Mouse (Mus musculus) embryonic facial prominence, embryonic 14.5 days (tissue): ENCODE data around the gene Psmd14. TPM values are rescaled to one million over a fixed set of nuclear protein-coding genes. Genes with fewer than 3 reads are reported as not detected.

ENCODE experiments used
- ATAC-seq: fragments of 200-750 bp; cut with Nextera tagmentation; 2 replicates; pipeline ENCODE4 v1.8.0; 2017; ENCODE audit warnings: low read depth, moderate number of reproducible peaks, moderate TSS enrichment
- DNase-seq: peaks from one replicate; pipeline ENCODE4 v3.0.0-alpha.2; 2015; ENCODE audit warnings: low spot score
- H3K27ac ChIP-seq: fragments of 300-500 bp; sonication (generic); replicated peaks from 2 replicates; pipeline ENCODE4 v1.5.1; 2014; ENCODE audit warnings: low read depth, mild to moderate bottlenecking, low read length, moderate library complexity
- H3K27me3 ChIP-seq: fragments of 300-500 bp; sonication (generic); replicated peaks from 2 replicates; pipeline ENCODE4 v1.6.1; 2014; ENCODE audit warnings: low read length; ENCODE audit not compliant: control insufficient read depth, insufficient read depth
- H3K36me3 ChIP-seq: fragments of 300-500 bp; sonication (generic); 2 replicates; pipeline ENCODE4 v1.6.1; 2014; ENCODE audit warnings: low read length, mixed read lengths; ENCODE audit not compliant: control insufficient read depth, insufficient read depth
- H3K4me1 ChIP-seq: fragments of 300-500 bp; sonication (generic); 2 replicates; pipeline ENCODE4 v1.6.1; 2014; ENCODE audit warnings: antibody characterized with exemption, low read length; ENCODE audit not compliant: control insufficient read depth, insufficient read depth
- H3K4me2 ChIP-seq: fragments of 300-500 bp; sonication (generic); 2 replicates; pipeline ENCODE4 v1.6.1; 2014; ENCODE audit warnings: low read depth, mild to moderate bottlenecking, low read length, moderate library complexity, mixed read lengths
- H3K4me3 ChIP-seq: fragments of 300-500 bp; sonication (generic); 2 replicates; pipeline ENCODE4 v1.5.1; 2014; ENCODE audit warnings: low read depth, mild to moderate bottlenecking, low read length
- H3K9ac ChIP-seq: fragments of 300-500 bp; sonication (generic); 2 replicates; pipeline ENCODE4 v1.6.1; 2014; ENCODE audit warnings: low read depth, mild to moderate bottlenecking, low read length, moderate library complexity, mixed read lengths
- H3K9me3 ChIP-seq: fragments of 300-500 bp; sonication (generic); 2 replicates; pipeline ENCODE4 v1.6.1; 2016; ENCODE audit warnings: low read length; ENCODE audit not compliant: control insufficient read depth
- WGBS: fragments of 180-500 bp; shearing (Covaris S2); extraction: QIAGEN DNeasy Blood & Tissue Kit; methylation state at CpG from one replicate; pipeline ENCODE4 v1.1.7; 2014; 5-methylcytosine and 5-hydroxymethylcytosine counted together
- polyA plus RNA-seq: library from polyadenylated mRNA; unstranded; fragments of >200 nt; fragmentation: Nextera tagmentation; extraction: Ambion mirVana; gene quantifications from 2 replicates; pipeline ENCODE4 v1.2.1, GENCODE M21; 2014

Psmd14 gene
- polyA plus RNA-seq, 1 experiment from 2014 or later, result 167 TPM

DNA sequence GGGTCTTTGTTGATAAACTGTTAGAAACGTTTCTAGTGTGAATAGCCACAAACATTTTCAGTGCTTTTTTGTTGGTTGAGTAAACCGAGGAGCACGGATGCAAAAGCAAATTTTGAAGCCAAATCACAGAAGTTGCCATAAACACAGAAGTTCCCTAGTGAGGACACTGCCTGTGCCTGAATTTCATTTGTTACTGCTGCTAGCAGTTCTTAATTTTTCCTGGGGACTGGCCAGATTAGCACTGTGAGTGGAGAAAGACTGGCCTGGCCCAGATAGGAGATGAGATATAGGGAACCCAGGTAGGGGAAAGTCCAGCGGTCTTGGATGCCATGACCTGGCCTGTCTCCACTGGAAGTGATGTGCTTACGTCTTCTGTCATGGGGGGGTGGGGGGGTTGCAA, 83.5 kb downstream of the Psmd14 start:
- Histone ChIP-seq H3K4me3 (no peak overlapping the region), H3K36me3 (no peaks in the 10 kb centered on the region), H3K9me3 (no peaks in the 10 kb centered on the region), H3K9ac (no peak overlapping the region), H3K4me1 (no peaks in the 10 kb centered on the region), H3K4me2 (no peak overlapping the region), H3K27ac (no peak overlapping the region), H3K27me3 (no peaks in the 10 kb centered on the region)
- ATAC-seq (no peak), DNase-seq (no peak)
- WGBS, result 79% methylated on average over 5 of the region's 5 CpGs

DNA sequence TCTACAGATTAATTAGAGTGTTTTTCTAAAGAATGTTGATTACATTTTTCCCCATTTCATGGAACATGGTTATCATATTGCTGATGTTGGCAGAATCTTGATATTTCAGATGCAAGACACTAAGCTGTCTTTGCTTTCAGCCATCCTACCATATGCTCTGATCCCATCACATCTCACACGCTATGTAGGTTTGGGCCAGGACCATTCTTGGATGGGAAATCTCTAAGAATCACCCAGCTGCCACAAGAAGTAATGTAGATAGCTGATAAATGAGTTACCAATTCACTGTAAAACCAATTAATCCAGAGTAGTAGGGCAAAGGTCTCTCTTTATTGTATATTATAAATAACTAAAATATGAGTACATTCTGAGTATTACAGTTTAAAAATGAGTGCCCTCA, 86.6 kb downstream of the Psmd14 start:
- H3K4me3 ChIP-seq, result no peak overlapping the region
- ATAC-seq, result no peak
- no peak overlapping the region for H3K4me2 ChIP-seq
- no peaks in the 10 kb centered on the region for H3K4me1 ChIP-seq
- H3K27ac ChIP-seq, result no peak overlapping the region
- H3K36me3 ChIP-seq, result no peaks in the 10 kb centered on the region
- DNase-seq, result no peak
- WGBS, result 93% methylated on average over 1 of the region's 1 CpGs
- peaks cover 22% of the 10 kb centered on the region for H3K27me3 ChIP-seq
- H3K9ac ChIP-seq, result no peak overlapping the region
- no peaks in the 10 kb centered on the region for H3K9me3 ChIP-seq

DNA sequence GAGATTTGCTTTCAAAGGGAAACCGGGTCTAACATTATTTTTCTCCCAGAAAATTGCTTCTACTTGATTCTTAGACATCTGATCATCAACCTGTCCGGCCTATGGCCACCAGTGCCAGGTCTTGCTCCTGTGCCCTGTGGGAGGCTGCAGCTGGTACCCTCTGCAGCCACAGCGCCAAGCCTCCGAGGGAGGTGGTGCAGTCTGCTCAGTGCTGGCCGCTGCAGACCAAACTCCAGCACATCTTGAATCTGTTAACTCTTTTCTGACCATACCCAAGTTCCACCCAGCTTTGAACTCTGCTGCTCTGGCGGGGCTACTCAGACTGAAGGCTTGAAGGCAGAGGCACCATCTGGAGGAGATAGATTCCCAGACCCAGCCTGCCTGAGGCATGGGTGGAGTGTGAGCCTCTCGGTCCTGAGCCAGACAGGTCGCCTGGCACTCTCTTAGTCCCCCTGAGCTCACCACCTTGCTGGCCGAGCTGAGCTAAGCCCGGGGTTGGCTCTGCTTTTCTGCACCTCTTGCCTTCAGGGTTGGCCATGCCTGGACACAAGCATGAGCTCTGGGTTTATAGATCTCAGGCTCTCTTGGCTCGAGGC, 91.3 kb downstream of the Psmd14 start, which contains the start of gene Tbr1:
Gene Tbr1, plus strand, starts transcription at position 275 of the 596 bp plus-strand sequence.
- Histone ChIP-seq H3K36me3 (no peaks in the 10 kb centered on the region), H3K4me3 (peak within 1 kb of the TSS; percentile 4; the same call in 1 of the 2 replicates), H3K27me3 (peaks cover 61% of the 10 kb centered on the region), H3K9me3 (no peaks in the 10 kb centered on the region), H3K4me1 (peaks cover 6% of the 10 kb centered on the region; the same call in 1 of the 2 replicates), H3K9ac (no peak within 1 kb of the TSS), H3K27ac (no peak within 1 kb of the TSS), H3K4me2 (peak within 1 kb of the TSS; percentile 20; the same call in 1 of the 2 replicates)
- peak; percentile 54; the same call in 1 of the 2 replicates for ATAC-seq
- DNase-seq, result peak; percentile 3
- WGBS, result 6% methylated on average over 11 of the region's 11 CpGs

DNA sequence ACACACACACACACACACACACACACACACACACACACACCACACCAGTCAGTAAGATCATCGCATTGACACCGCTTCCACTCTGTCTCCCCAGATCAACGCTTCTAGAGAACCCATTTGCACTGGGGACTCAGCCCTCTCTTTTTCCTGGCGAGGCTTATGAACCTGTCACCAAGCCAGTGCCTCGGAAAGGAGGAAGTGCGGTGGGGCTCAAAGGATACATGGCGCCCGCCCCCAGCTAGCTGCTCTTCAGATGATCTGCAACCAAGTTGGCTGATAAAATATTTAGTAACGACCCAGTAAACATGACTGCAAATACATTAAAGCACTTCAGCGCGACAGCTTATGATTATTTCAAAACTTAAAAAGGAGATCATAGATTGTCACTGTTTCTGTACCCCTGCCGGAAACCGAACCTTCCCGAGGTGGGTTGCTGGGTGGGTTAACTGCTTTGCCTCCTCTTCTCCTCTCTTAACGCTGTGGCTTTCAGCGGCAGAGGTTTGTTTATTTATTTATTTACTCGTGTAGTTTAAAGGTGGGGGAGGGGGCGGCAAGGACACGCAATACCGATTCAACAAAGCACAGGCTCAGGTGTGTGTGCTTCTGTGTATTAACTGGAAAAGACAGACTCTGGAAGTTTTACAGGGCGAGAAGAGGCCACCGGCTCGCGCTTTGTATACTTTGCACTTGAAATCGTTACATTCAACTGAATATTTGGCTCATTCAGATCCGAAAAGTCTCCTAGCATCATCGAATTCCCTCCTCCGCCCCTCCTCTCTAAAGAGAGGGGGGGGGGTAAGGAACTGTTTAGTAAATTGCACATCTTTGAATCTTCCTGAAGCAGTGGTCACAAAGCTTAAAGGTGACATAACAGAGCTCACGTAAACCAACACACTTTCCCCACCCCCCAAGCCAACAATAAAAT, 92.2 kb downstream of the Psmd14 start:
- peaks cover 68% of the 10 kb centered on the region for H3K27me3 ChIP-seq
- H3K27ac ChIP-seq, result no peak overlapping the region
- peak overlapping the region; percentile 4; the same call in 1 of the 2 replicates for H3K4me3 ChIP-seq
- no peaks in the 10 kb centered on the region for H3K36me3 ChIP-seq
- no peak overlapping the region for H3K9ac ChIP-seq
- peaks cover 6% of the 10 kb centered on the region; the same call in 1 of the 2 replicates for H3K4me1 ChIP-seq
- ATAC-seq, result no peak
- 2% methylated on average over 29 of the region's 29 CpGs for WGBS
- peak overlapping the region; percentile 20; the same call in 1 of the 2 replicates for H3K4me2 ChIP-seq
- no peaks in the 10 kb centered on the region for H3K9me3 ChIP-seq
- DNase-seq, result peak; percentile 13

DNA sequence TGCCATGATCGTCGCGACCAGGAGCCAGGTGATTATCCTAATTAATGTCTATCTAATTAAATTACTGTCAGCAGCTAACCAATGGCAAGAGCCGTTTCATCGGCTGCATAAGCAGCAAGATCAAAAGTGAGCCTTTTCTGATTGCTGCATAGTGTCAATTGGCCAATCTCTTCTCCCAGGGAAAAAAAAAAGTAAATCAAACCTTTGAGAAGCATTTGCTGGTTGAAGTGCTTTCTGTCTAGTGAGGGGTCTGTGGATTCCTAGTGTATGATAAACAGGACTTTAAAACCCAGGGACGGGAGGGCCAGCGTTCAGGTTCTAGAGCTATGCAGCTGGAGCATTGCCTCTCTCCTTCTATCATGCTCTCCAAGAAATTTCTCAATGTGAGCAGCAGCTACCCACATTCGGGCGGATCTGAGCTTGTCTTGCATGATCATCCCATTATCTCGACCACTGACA, 92.9 kb downstream of the Psmd14 start:
- no peak for ATAC-seq
- no peaks in the 10 kb centered on the region for H3K36me3 ChIP-seq
- peak; percentile 13 for DNase-seq
- no peaks in the 10 kb centered on the region for H3K9me3 ChIP-seq
- H3K4me3 ChIP-seq, result no peak overlapping the region
- 2% methylated on average over 10 of the region's 10 CpGs for WGBS
- H3K4me1 ChIP-seq, result peaks cover 6% of the 10 kb centered on the region; the same call in 1 of the 2 replicates
- no peak overlapping the region for H3K27ac ChIP-seq
- H3K4me2 ChIP-seq, result no peak overlapping the region
- H3K9ac ChIP-seq, result no peak overlapping the region
- peaks cover 75% of the 10 kb centered on the region for H3K27me3 ChIP-seq

DNA sequence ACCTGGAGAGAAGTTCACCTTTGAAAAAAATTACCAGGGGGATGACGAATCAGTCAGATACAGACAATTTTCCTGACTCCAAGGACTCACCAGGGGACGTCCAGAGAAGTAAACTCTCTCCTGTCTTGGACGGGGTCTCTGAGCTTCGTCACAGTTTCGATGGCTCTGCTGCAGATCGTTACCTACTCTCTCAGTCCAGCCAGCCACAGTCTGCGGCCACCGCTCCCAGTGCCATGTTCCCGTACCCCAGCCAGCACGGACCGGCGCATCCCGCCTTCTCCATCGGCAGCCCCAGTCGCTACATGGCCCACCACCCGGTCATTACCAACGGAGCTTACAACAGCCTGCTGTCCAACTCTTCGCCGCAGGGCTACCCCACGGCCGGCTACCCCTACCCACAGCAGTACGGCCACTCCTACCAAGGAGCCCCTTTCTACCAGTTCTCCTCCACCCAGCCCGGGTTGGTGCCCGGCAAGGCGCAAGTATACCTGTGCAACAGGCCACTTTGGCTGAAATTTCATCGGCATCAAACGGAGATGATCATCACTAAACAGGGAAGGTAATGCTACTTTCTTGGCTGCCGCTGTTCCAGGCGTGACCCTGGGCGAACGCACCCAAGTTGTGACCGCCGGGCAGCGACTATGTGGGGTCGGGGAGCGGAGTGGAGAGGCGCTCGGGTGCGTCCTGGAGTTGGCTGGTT, 93.5 kb downstream of the Psmd14 start:
- ATAC-seq (peak; percentile 30), DNase-seq (no peak)
- H3K4me3 ChIP-seq, result peak overlapping the region; percentile 19
- H3K4me2 ChIP-seq, result peak overlapping the region; percentile 34
- no peaks in the 10 kb centered on the region for H3K36me3 ChIP-seq
- H3K27ac ChIP-seq, result no peak overlapping the region
- H3K4me1 ChIP-seq, result peaks cover 6% of the 10 kb centered on the region; the same call in 1 of the 2 replicates
- H3K27me3 ChIP-seq, result peaks cover 80% of the 10 kb centered on the region
- WGBS, result under 1% methylated on average over 39 of the region's 39 CpGs
- no peaks in the 10 kb centered on the region for H3K9me3 ChIP-seq
- no peak overlapping the region for H3K9ac ChIP-seq

DNA sequence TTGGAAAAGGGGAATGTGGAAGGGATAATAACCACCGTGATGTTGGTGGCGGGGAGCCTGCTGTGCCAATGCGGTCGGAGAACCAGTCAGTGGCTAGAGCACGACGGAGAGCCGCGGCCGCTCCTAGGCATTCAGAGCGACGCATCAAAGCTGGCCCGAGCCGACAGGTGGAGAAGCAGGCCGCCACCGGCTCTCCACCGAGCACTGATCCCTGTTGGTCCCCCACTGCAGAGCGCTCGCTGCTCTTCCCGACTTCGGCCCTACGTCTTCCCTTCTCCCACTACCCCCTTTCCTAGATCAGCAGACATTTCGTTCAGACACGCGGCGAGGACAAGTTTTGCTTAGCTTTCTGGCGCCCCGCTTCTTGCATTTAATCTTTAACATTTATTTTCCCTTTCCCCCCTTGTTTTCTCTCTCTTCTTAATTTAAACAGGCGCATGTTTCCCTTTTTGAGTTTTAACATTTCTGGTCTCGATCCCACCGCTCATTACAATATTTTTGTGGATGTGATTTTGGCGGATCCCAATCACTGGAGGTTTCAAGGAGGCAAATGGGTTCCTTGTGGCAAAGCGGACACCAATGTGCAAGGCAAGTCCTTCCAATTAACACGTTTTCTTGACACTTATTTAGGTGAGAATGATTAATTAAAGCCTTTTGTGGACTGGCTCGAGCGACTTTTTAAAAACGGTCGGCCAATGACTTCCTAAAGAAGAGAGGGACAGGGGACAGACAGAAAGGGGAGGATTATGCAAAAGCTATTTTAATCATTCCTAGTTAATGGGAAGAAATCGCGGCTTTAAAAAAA, 94.2 kb downstream of the Psmd14 start:
- Histone ChIP-seq H3K4me1 (peaks cover 6% of the 10 kb centered on the region; the same call in 1 of the 2 replicates), H3K36me3 (no peaks in the 10 kb centered on the region), H3K4me2 (peak overlapping the region; percentile 34), H3K27me3 (peaks cover 88% of the 10 kb centered on the region), H3K27ac (no peak overlapping the region), H3K9ac (no peak overlapping the region), H3K4me3 (peak overlapping the region; percentile 19), H3K9me3 (no peaks in the 10 kb centered on the region)
- WGBS, result 1% methylated on average over 38 of the region's 39 CpGs
- DNase-seq, result peak; percentile 32
- peak; percentile 28; the same call in 1 of the 2 replicates for ATAC-seq
